In the genomic region with DNA sequence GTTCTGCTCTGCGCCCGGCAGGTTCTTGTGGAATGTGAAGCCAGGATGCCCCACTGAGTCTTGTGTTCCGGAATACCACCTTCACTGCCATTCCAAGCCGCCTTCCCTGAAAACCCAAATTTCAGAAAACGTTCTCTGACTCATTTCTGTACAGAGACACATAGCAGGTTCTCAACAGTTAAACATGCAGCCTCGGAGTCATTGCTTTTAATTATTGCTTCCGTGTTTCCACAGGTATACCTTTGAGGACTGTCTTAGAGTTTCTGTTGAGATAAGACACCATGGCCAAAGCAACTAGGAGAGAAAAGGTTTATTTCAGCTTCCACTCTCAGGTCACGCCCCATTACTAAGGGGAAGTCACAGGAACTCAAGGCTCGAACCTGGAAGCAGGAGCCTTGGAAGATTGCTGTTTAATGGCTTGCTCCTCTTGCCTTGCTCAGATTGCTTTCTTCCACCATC, we compare ENCODE assay signal across 8 mouse cellular contexts. TPM values are rescaled to one million over a fixed set of nuclear protein-coding genes. Genes with fewer than 3 reads are reported as not detected.
A peak's percentile ranks its signal among the peaks of the same experiment; 100 is the strongest.
DNase-seq lines count a peak whose midpoint lies in the region; ATAC-seq and TF ChIP-seq lines count a peak whose summit lies in the region.

No protein-coding gene starts in this region.

- H3K79me2 ChIP-seq in C2C12 (ENCODE audit: control insufficient read depth, insufficient read depth) = peaks cover 38% of the 10 kb centered on the region

- TF ChIP-seq EP300 in liver, embryonic 14.5 days (IDR thresholded peaks at IDR 0.05; ENCODE audit: low read depth) = no peak

- 0 out of 2 replicates have a peak, but pooled peaks have one; percentile 10 for ATAC-seq in forebrain, embryonic 13.5 days
- ATAC-seq in liver, embryonic 14.5 days (ENCODE audit: insufficient read depth) = no peak

- peak overlapping the region; percentile 94 for H3ac ChIP-seq in C2C12 (ENCODE audit: control insufficient read depth, insufficient read length, low read depth)

- TF ChIP-seq CTCF in C2C12 (IDR thresholded peaks at IDR 0.05; ENCODE audit: control insufficient read depth, insufficient read depth, insufficient read length) = no peak
- no peak for TF ChIP-seq CTCF in liver, embryonic 14.5 days (IDR thresholded peaks at IDR 0.05; ENCODE audit: low read depth)

- H3K27ac ChIP-seq in forebrain, embryonic 13.5 days = peak overlapping the region; percentile 26; the same call in 1 of the 2 replicates
- H3K27ac ChIP-seq in liver, embryonic 14.5 days = no peak overlapping the region

- no peaks in the 10 kb centered on the region for H3K9me3 ChIP-seq in forebrain, embryonic 13.5 days (replicated peaks)
- H3K9me3 ChIP-seq in liver, embryonic 14.5 days (ENCODE audit: control insufficient read depth, low read length) = no peaks in the 10 kb centered on the region

- no peaks in the 10 kb centered on the region for H3K27me3 ChIP-seq in C2C12 (ENCODE audit: control insufficient read depth, insufficient read depth, insufficient read length)
- no peaks in the 10 kb centered on the region for H3K27me3 ChIP-seq in forebrain, embryonic 13.5 days
- no peaks in the 10 kb centered on the region for H3K27me3 ChIP-seq in liver, embryonic 14.5 days (ENCODE audit: control insufficient read depth, insufficient read depth, low read length)

- peak overlapping the region; percentile 79 for H3K4me2 ChIP-seq in forebrain, embryonic 13.5 days
- H3K4me2 ChIP-seq in liver, embryonic 14.5 days (ENCODE audit: low read depth) = peak overlapping the region; percentile 75

- H3K79me3 ChIP-seq in C2C12 (ENCODE audit: low read depth) = peaks cover 7% of the 10 kb centered on the region

- H3K36me3 ChIP-seq in C2C12 (ENCODE audit: control insufficient read depth, insufficient read depth) = peaks cover 5% of the 10 kb centered on the region
- H3K36me3 ChIP-seq in forebrain, embryonic 13.5 days (ENCODE audit: poor library complexity, severe bottlenecking) = peaks cover 10% of the 10 kb centered on the region
- no peaks in the 10 kb centered on the region for H3K36me3 ChIP-seq in liver, embryonic 14.5 days (replicated peaks; ENCODE audit: control insufficient read depth, insufficient read depth, low read depth)

- DNase-seq in cerebellum, adult 8-10 months = peak; percentile 15
- DNase-seq in cerebellum, adult 11 months = no peak
- no peak for DNase-seq in liver, embryonic 14.5 days (ENCODE audit: low read depth in 3 of 3, low spot score in 3 of 3)
- DNase-seq in adipocyte (ENCODE audit: low spot score) = no peak
- DNase-seq in cerebellum, adult 9-11 months = no peak
- DNase-seq in spleen, adult 18-20 months = no peak

- H3K4me1 ChIP-seq in forebrain, embryonic 13.5 days = peaks cover 20% of the 10 kb centered on the region
- peaks cover 5 to 11% of the 10 kb centered on the region in 2 experiments for H3K4me1 ChIP-seq in liver, embryonic 14.5 days (replicated peaks; ENCODE audit: control insufficient read depth in 2 of 2, insufficient read depth in 2 of 2, low read length in 1 of 2)

- WGBS in forebrain, embryonic 13.5 days = 21% methylated on average over 9 of the region's 9 CpGs
- 15% methylated on average over 9 of the region's 9 CpGs for WGBS in liver, embryonic 14.5 days (ENCODE audit: insufficient replicate concordance)

- peak overlapping the region; percentile 68 for H3K4me3 ChIP-seq in C2C12 (ENCODE audit: insufficient read depth, poor library complexity, severe bottlenecking)
- peak overlapping the region; percentile 79 for H3K4me3 ChIP-seq in forebrain, embryonic 13.5 days
- peak overlapping the region; percentile 72 to 94 for H3K4me3 ChIP-seq in liver, embryonic 14.5 days (ENCODE audit: insufficient read depth in 1 of 2, low read depth in 2 of 2, low read length in 2 of 2)

- H3K9ac ChIP-seq in forebrain, embryonic 13.5 days = peak overlapping the region; percentile 83
- H3K9ac ChIP-seq in liver, embryonic 14.5 days (replicated peaks) = peak overlapping the region; percentile 60

TF ChIP-seq in C2C12, 6 proteins besides CTCF, POLR2A, EP300 and RAD21:
- TF ChIP-seq FOSL1 (IDR thresholded peaks at IDR 0.05; ENCODE audit: insufficient read depth, low read length, poor library complexity, severe bottlenecking) (no peak), MYOD1 (IDR thresholded peaks at IDR 0.05; ENCODE audit: control insufficient read depth, insufficient read length, low read depth) (no peak), MAX (IDR thresholded peaks at IDR 0.05) (no peak), USF1 (IDR thresholded peaks at IDR 0.05; ENCODE audit: low read depth) (no peak), CEBPB (IDR thresholded peaks at IDR 0.05; ENCODE audit: low read depth) (no peak), MYOG (IDR thresholded peaks at IDR 0.05; ENCODE audit: control insufficient read depth, extremely low read depth, insufficient read length) (no peak)

RNA-seq across cellular contexts. Expression of a gene that starts 0.5 kb away (rescaled TPM):
- polyA plus RNA-seq in C2C12 (2012; fragmentation: generic; extraction: Trizol) = 18.6 TPM
- polyA plus RNA-seq in forebrain, embryonic 13.5 days (2015; fragmentation: Nextera tagmentation; extraction: Ambion mirVana) = 45.8 and 46.3 TPM in 2 replicates
- 4.0 and 7.1 TPM in 2 replicates for polyA plus RNA-seq in liver, embryonic 14.5 days (2012; rRNA removed)
- 14.1 and 14.7 TPM in 2 replicates for polyA plus RNA-seq in liver, embryonic 14.5 days (2014; fragmentation: Nextera tagmentation; extraction: Ambion mirVana)

RNA-seq across cellular contexts. Expression of a gene that starts 34.5 kb away (rescaled TPM):
- not detected for polyA plus RNA-seq in C2C12 (2012; fragmentation: generic; extraction: Trizol)
- 0.09 and 0.13 TPM in 2 replicates for polyA plus RNA-seq in forebrain, embryonic 13.5 days (2015; fragmentation: Nextera tagmentation; extraction: Ambion mirVana)
- 0.01 and 0.02 TPM in 2 replicates for polyA plus RNA-seq in liver, embryonic 14.5 days (2012; rRNA removed)
- polyA plus RNA-seq in liver, embryonic 14.5 days (2014; fragmentation: Nextera tagmentation; extraction: Ambion mirVana) = 0.11 TPM in 1 of 2 replicates, not detected in the other
